Mouse (Mus musculus) forebrain, embryonic 13.5 days (tissue): ENCODE measurements around the gene Rps6ka3. TPM values are rescaled to one million over a fixed set of nuclear protein-coding genes. Genes with fewer than 3 reads are reported as not detected.

Source experiments
- ATAC-seq: fragments of 200-750 bp; cut with Nextera tagmentation; 2 replicates; pipeline ENCODE4 v1.8.0; 2017
- H3K27ac ChIP-seq: fragments of 300-500 bp; sonication (generic); 2 replicates; pipeline ENCODE4 v1.5.1; 2015; ENCODE audit warnings: inconsistent platforms, mild to moderate bottlenecking, moderate library complexity
- H3K27me3 ChIP-seq: fragments of 300-500 bp; sonication (generic); 2 replicates; pipeline ENCODE4 v1.6.1; 2015; ENCODE audit warnings: mild to moderate bottlenecking, inconsistent platforms
- H3K36me3 ChIP-seq: fragments of 300-500 bp; sonication (generic); 2 replicates; pipeline ENCODE4 v1.6.1; 2015; ENCODE audit warnings: mild to moderate bottlenecking, inconsistent platforms; ENCODE audit not compliant: poor library complexity, severe bottlenecking
- H3K4me1 ChIP-seq: fragments of 300-500 bp; sonication (generic); 2 replicates; pipeline ENCODE4 v1.6.1; 2015; ENCODE audit warnings: inconsistent platforms
- H3K4me2 ChIP-seq: fragments of 300-500 bp; sonication (generic); 2 replicates; pipeline ENCODE4 v1.6.1; 2015; ENCODE audit warnings: inconsistent platforms, mild to moderate bottlenecking, moderate library complexity
- H3K4me3 ChIP-seq: fragments of 300-500 bp; sonication (generic); 2 replicates; pipeline ENCODE4 v1.5.1; 2015; ENCODE audit warnings: mild to moderate bottlenecking, inconsistent platforms
- H3K9ac ChIP-seq: fragments of 300-500 bp; sonication (generic); 2 replicates; pipeline ENCODE4 v1.6.1; 2015; ENCODE audit warnings: mild to moderate bottlenecking, inconsistent platforms
- H3K9me3 ChIP-seq: fragments of 300-500 bp; sonication (generic); replicated peaks from 2 replicates; pipeline ENCODE4 v1.6.1; 2016; ENCODE audit warnings: inconsistent platforms
- WGBS: fragments of 180-500 bp; shearing (Covaris S2); methylation state at CpG from one replicate; pipeline ENCODE4 v1.1.7; 2015; 5-methylcytosine and 5-hydroxymethylcytosine counted together
- polyA plus RNA-seq: library from polyadenylated mRNA; unstranded; fragments of >200 nt; fragmentation: Nextera tagmentation; extraction: Ambion mirVana; gene quantifications from 2 replicates; pipeline ENCODE4 v1.2.1, GENCODE M21; 2015

Gene Rps6ka3
- polyA plus RNA-seq, 1 experiment from 2014 or later: 3.4 TPM

- 19% methylated on average over 9 of the region's 9 CpGs for WGBS
- Histone ChIP-seq H3K4me2 (peak overlapping the region; percentile 58), H3K4me1 (0 out of 2 replicates have a peak, but pooled peaks cover 7% of the 10 kb centered on the region), H3K9ac (peak overlapping the region; percentile 71), H3K36me3 (peaks cover 7% of the 10 kb centered on the region; the same call in 1 of the 2 replicates), H3K27me3 (no peaks in the 10 kb centered on the region), H3K4me3 (peak overlapping the region; percentile 65), H3K27ac (no peak overlapping the region), H3K9me3 (no peaks in the 10 kb centered on the region)
- 0 out of 2 replicates have a peak, but pooled peaks have one; percentile 0 for ATAC-seq
These were observed 162.6 kb downstream of the Rps6ka3 start for GRCm38 (mm10) chrX:159372753-159373144.

- Histone ChIP-seq H3K4me3 (no peak overlapping the region), H3K36me3 (peaks cover 17% of the 10 kb centered on the region; the same call in 1 of the 2 replicates), H3K4me2 (no peak overlapping the region), H3K9me3 (no peaks in the 10 kb centered on the region), H3K27me3 (no peaks in the 10 kb centered on the region), H3K27ac (no peak overlapping the region), H3K9ac (no peak overlapping the region), H3K4me1 (no peaks in the 10 kb centered on the region)
- ATAC-seq: no peak
- WGBS: 75% methylated on average over 9 of the region's 9 CpGs
These were observed 177.0 kb downstream of the Rps6ka3 start for GRCm38 (mm10) chrX:159387105-159387504.

- H3K36me3 ChIP-seq: peaks cover 14% of the 10 kb centered on the region; the same call in 1 of the 2 replicates
- H3K27me3 ChIP-seq: no peaks in the 10 kb centered on the region
- ATAC-seq: no peak
- H3K4me3 ChIP-seq: no peak overlapping the region
- no peak overlapping the region for H3K9ac ChIP-seq
- no peak overlapping the region for H3K4me2 ChIP-seq
- no peaks in the 10 kb centered on the region for H3K9me3 ChIP-seq
- H3K4me1 ChIP-seq: no peaks in the 10 kb centered on the region
- no peak overlapping the region for H3K27ac ChIP-seq
These were observed 178.8 kb downstream of the Rps6ka3 start for GRCm38 (mm10) chrX:159388953-159389352.

DNA sequence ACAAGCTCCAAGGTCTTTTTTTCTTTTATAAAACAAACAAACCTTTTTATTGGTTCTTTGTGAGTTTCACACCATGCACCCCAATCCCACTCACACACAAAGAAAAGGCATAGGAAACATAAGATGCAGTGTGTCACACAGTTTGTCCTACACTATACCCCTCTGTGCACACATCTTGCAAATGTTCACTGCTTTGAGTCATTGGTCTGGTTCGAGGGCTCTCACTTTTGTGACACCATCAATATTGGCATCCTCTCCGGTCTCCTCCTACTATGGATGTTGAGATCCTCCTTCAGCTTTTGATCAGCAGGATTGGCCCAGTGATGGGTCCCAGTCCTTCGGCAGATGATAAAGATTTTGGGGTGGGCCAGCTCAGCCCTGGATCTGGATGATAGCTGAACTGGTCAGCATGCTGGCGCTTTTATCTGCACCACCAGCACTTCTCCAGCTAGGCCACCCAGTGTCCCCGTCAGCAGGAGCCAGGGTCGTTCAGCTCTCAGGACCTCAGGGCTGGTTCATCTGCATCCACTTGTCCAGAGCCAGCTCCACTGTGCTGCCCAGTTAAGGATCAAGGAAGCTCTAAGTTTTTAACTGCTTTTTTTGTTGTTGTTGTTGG is 180.3 kb downstream of the Rps6ka3 start:
- H3K9ac ChIP-seq: no peak overlapping the region
- 0 out of 2 replicates have a peak, but pooled peaks cover 7% of the 10 kb centered on the region for H3K36me3 ChIP-seq
- no peak overlapping the region for H3K27ac ChIP-seq
- no peaks in the 10 kb centered on the region for H3K9me3 ChIP-seq
- H3K4me2 ChIP-seq: no peak overlapping the region
- H3K27me3 ChIP-seq: no peaks in the 10 kb centered on the region
- no peak for ATAC-seq
- H3K4me1 ChIP-seq: no peaks in the 10 kb centered on the region
- H3K4me3 ChIP-seq: no peak overlapping the region
- WGBS: 89% methylated on average over 6 of the region's 6 CpGs

GRCm38 (mm10) chrX:159391239-159391638 is 181.1 kb downstream of the Rps6ka3 start:
- no peaks in the 10 kb centered on the region for H3K27me3 ChIP-seq
- no peak overlapping the region for H3K4me2 ChIP-seq
- whole genome bisulfite sequencing: 79% methylated on average over 3 of the region's 3 CpGs
- no peaks in the 10 kb centered on the region for H3K9me3 ChIP-seq
- no peak for ATAC-seq
- H3K9ac ChIP-seq: no peak overlapping the region
- no peaks in the 10 kb centered on the region for H3K4me1 ChIP-seq
- no peak overlapping the region for H3K4me3 ChIP-seq
- H3K27ac ChIP-seq: no peak overlapping the region
- no peaks in the 10 kb centered on the region for H3K36me3 ChIP-seq

DNA sequence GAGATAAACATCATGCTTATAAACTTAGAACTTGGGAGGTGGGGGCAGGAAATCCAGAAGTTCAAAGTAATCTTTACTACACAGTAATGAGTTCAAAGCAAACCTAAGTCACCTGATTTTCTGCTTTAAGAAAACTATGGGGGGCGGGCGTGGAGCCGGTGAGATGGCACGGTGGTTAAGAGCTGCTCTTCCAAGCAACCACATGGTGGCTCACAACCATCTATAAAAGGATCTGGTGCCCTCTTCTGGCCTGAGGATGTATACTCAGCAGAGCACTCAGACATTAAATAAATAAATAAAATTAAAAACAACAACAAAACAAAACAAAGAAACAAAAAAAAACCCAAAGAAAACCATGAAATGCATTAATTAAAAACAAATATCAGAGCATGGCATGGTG is 199.1 kb downstream of the Rps6ka3 start:
- 30% methylated on average over 4 of the region's 4 CpGs for WGBS

GRCm38 (mm10) chrX:159414130-159414828 is 204.2 kb downstream of the Rps6ka3 start, which contains the start of gene Map7d2:
Gene Map7d2 (plus strand): TSS chrX:159414572.
- 0 out of 2 replicates have a peak, but pooled peaks cover 7% of the 10 kb centered on the region for H3K27me3 ChIP-seq
- 24% methylated on average over 36 of the region's 83 CpGs for WGBS
- H3K9ac ChIP-seq: peak within 1 kb of the TSS; percentile 67
- no peak within 1 kb of the TSS for H3K27ac ChIP-seq
- H3K9me3 ChIP-seq: no peaks in the 10 kb centered on the region
- H3K4me2 ChIP-seq: peak within 1 kb of the TSS; percentile 72
- H3K36me3 ChIP-seq: no peaks in the 10 kb centered on the region
- H3K4me1 ChIP-seq: no peaks in the 10 kb centered on the region
- peak; percentile 93 for ATAC-seq
- H3K4me3 ChIP-seq: peak within 1 kb of the TSS; percentile 58

More for the DNA sequence above, 199.1 kb downstream of the Rps6ka3 start:
- peak; percentile 48; the same call in 1 of the 2 replicates for ATAC-seq
- Histone ChIP-seq H3K4me2 (no peak overlapping the region), H3K27me3 (no peaks in the 10 kb centered on the region), H3K4me1 (no peaks in the 10 kb centered on the region), H3K36me3 (no peaks in the 10 kb centered on the region), H3K9ac (no peak overlapping the region), H3K27ac (no peak overlapping the region), H3K4me3 (no peak overlapping the region), H3K9me3 (no peaks in the 10 kb centered on the region)

DNA sequence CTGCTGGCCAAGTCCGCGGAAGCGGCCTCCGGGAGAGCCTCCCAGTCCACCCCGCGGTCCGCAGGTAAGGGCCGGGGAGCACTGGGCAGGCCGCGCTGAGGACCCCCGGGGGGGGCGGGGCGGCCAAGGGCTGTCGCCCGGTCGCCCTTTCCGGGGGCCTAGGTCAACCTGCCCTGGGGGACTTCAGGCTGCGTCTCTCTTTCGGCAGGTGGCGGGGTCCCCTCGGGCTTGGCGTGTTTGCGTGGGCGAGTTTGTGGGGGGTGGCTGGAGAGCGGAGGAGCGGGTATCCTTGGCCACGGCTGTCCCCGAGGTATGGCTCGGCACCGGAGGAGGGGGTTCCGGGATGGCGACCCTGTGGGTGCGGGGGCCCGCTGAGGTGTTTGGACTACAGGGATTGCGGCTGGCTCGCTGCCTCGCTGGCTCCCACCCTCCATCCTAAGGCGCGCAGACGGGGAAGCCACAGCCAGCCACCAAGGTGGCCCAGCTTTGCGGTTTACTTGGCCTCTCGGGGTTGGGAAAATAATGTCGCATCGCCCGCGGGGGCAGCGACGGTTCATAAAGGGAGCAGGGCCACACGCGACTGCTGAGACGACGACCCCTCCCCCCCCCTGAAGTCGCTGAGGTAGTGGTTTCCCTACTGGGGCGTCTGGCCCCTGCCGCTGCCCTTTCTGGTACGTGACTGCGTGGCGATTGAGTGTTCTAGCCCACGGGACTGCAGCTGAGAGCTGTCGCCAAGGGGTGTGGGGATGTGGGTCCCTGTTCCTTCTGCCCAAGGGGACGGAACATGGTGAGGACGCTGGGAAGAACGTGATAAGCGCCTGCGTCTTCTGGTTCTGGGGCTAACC is 204.9 kb downstream of the Rps6ka3 start:
- no peaks in the 10 kb centered on the region for H3K36me3 ChIP-seq
- H3K4me1 ChIP-seq: no peaks in the 10 kb centered on the region
- peak overlapping the region; percentile 58 for H3K4me3 ChIP-seq
- peak; percentile 73 for ATAC-seq
- H3K27me3 ChIP-seq: 0 out of 2 replicates have a peak, but pooled peaks cover 7% of the 10 kb centered on the region
- no peak overlapping the region for H3K27ac ChIP-seq
- peak overlapping the region; percentile 67 for H3K9ac ChIP-seq
- 20% methylated on average over 38 of the region's 65 CpGs for WGBS
- peak overlapping the region; percentile 72 for H3K4me2 ChIP-seq
- H3K9me3 ChIP-seq: no peaks in the 10 kb centered on the region

Other genes starting within 250 kb of the Rps6ka3 start
- 163 and 179 TPM in 2 replicates for gene Eif1ax, start 161.9 kb downstream of the Rps6ka3 start, polyA plus RNA-seq
- gene Map7d2, start 204.3 kb downstream of the Rps6ka3 start, polyA plus RNA-seq: 12.2 and 14.6 TPM in 2 replicates